Mouse (Mus musculus) E14TG2a.4 (cell line): ENCODE results near the gene Sfpq.

Source experiments
- CTCF ChIP-seq: conservative IDR thresholded peaks from 2 replicates; pipeline ENCODE4 v1.5.1; 2014; ENCODE audit warnings: low read length
- NANOG ChIP-seq: IDR thresholded peaks from 2 replicates; pipeline ENCODE4 v1.6.1; 2014; ENCODE audit warnings: borderline replicate concordance, low read length, mixed read lengths
- POU5F1 ChIP-seq: IDR thresholded peaks from 2 replicates; pipeline ENCODE4 v1.6.1; 2014; ENCODE audit warnings: low read length, borderline replicate concordance

DNA sequence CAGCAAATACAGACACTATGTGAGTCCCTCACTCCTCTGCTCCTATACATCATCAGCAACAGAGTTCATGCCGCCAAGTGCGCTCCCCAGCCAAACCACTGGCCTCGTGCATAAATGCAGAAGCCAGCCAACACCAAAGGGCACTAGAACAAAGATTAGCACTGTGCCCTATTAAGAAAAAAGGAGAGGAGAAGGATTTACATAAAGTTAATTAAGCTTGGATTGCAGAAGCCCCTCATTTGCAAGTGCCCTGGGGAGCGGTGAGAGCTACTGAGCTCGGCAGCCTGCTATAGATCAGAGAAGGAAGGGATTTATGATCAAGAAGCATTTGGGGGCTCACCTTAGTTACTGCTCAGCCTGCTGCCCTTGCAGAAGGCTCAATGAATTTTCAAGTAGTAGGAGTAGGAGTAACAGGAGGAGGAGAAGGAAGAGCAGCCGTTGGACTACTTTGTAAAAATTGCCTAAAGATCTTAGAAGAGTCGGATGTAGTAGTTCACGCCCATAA lies 20.5 kb upstream of the Sfpq start:
- no peak for TF ChIP-seq CTCF
- no peak for TF ChIP-seq NANOG
- no peak for TF ChIP-seq POU5F1
